Mouse (Mus musculus) spleen, adult 2 months (tissue): ENCODE data around the gene Vpreb2. TPM values are rescaled to one million over a fixed set of nuclear protein-coding genes. Genes with fewer than 3 reads are reported as not detected.
A peak's percentile ranks its signal among the peaks of the same experiment; 100 is the strongest.

ENCODE experiments used
- DNase-seq, 2 experiments: peaks; one replicate each; pipeline versions ENCODE4 v3.0.0 to v3.0.0-alpha.2; 2012 to 2021; ENCODE audit warnings: low spot score in 2 of 2, low read depth in 1 of 2
- H3K27ac ChIP-seq: fragments of 200-500 bp; 2 replicates; pipeline ENCODE4 v1.5.1; 2012; ENCODE audit warnings: low read length, inconsistent platforms; ENCODE audit not compliant: insufficient read depth
- H3K27me3 ChIP-seq: fragments of 200-500 bp; 2 replicates; pipeline ENCODE4 v1.6.1; 2012; ENCODE audit warnings: mild to moderate bottlenecking, moderate library complexity, low read length, inconsistent platforms; ENCODE audit not compliant: control insufficient read depth, insufficient read depth
- H3K36me3 ChIP-seq: fragments of 200-500 bp; 2 replicates; pipeline ENCODE4 v1.6.1; 2012; ENCODE audit warnings: mild to moderate bottlenecking, low read length, inconsistent platforms; ENCODE audit not compliant: control insufficient read depth, insufficient read depth
- H3K4me1 ChIP-seq: fragments of 200-500 bp; 2 replicates; pipeline ENCODE4 v1.6.1; 2011; ENCODE audit warnings: inconsistent platforms; ENCODE audit not compliant: control insufficient read depth, insufficient read depth, insufficient read length
- H3K4me3 ChIP-seq: fragments of 200-500 bp; 2 replicates; pipeline ENCODE4 v1.5.1; 2011; ENCODE audit warnings: mild to moderate bottlenecking, inconsistent platforms; ENCODE audit not compliant: insufficient read depth, insufficient read length; ENCODE audit errors: extremely low read depth
- CTCF ChIP-seq: fragments of 200-500 bp; IDR thresholded peaks from 2 replicates; pipeline ENCODE4 v1.5.1; 2011; ENCODE audit warnings: mild to moderate bottlenecking, inconsistent platforms; ENCODE audit not compliant: insufficient read depth, insufficient read length, insufficient replicate concordance; ENCODE audit errors: extremely low read depth
- POLR2A ChIP-seq: fragments of 200-500 bp; IDR thresholded peaks from 2 replicates; pipeline ENCODE4 v1.6.1; 2011; ENCODE audit warnings: low read depth, low read length, inconsistent platforms
- WGBS: fragments of 180-500 bp; shearing (Covaris S2); methylation state at CpG from one replicate; pipeline ENCODE4 v1.1.7; 2018; 5-methylcytosine and 5-hydroxymethylcytosine counted together
- polyA plus RNA-seq: library from polyadenylated mRNA; depleted of rRNA; stranded (reverse); fragments of >200 nt; gene quantifications from 2 replicates; pipeline ENCODE4 v1.2.3, GENCODE M21; 2012; rRNA removed

Vpreb2 gene
- polyA plus RNA-seq: not detected in 2 replicates

DNA sequence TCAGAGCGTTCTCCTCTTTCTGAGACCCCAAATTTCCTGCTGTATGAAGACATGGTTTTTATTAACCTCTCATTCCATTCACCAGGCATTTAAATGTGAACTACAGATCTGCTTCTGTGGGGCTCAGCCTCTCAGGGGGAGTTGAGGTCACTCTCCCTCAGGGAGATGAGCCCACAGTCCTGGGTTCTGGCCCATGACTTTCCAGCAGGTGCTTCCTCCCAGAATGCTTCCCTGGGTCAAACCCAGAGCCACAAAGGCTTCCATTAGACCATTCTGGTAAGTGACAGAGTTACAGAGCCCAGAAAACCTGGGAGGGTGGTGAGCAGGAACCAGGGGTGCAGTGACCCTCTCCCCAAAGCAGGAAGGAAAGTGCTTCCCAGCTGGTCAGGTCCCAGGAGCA is at the start of gene Vpreb2:
Gene Vpreb2, plus strand, starts transcription at position 301 of the 400 bp plus-strand sequence.
- no peaks in the 10 kb centered on the region for H3K36me3 ChIP-seq
- DNase-seq: no peak
- 39% methylated on average over 1 of the region's 1 CpGs for WGBS

DNA sequence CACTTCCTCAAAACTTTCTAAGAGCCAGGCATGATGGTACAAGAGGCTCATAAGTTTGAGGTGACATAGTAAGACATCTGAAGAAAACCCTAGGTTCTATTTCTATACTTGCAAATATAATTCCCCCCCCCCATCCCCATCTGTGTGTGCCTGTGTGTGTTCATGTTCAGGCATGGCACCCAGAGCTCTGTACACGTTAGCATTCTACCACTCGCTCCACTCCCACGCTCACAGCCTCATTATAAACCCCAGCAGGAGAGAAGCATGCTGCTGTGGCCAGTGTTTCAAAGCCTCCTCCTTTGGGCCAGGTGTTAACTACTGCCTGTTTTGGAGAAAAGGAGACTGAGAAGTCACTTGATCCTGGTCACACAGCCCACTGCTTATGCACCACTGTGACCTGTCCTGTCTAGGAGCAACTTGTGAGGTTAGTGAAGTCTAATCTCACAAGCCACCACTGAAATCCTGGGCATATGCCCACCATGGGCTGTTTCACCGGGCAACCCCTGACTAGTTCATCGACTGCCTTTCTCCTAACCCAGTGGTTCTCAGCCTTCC is 48.2 kb upstream of the Vpreb2 start:
- 90% methylated on average over 5 of the region's 5 CpGs for WGBS
- no peak for TF ChIP-seq POLR2A
- no peak for TF ChIP-seq CTCF
- H3K36me3 ChIP-seq: no peaks in the 10 kb centered on the region

More for the DNA sequence above, at the start of gene Vpreb2:
- Histone ChIP-seq H3K4me3 (no peak within 1 kb of the TSS), H3K27me3 (no peaks in the 10 kb centered on the region), H3K4me1 (no peaks in the 10 kb centered on the region), H3K27ac (no peak within 1 kb of the TSS)
- no peak for TF ChIP-seq CTCF
- no peak for TF ChIP-seq POLR2A

GRCm38 (mm10) chr16:17933594-17934444 is 46.4 kb upstream of the Vpreb2 start:
- DNase-seq: no peak
- Histone ChIP-seq H3K4me3 (no peak overlapping the region), H3K4me1 (peaks cover 2% of the 10 kb centered on the region; the same call in 1 of the 2 replicates), H3K27ac (no peak overlapping the region), H3K36me3 (no peaks in the 10 kb centered on the region), H3K27me3 (no peaks in the 10 kb centered on the region)
- WGBS: 78% methylated on average over 9 of the region's 9 CpGs
- no peak for TF ChIP-seq CTCF
- TF ChIP-seq POLR2A: no peak

More for the DNA sequence above, 48.2 kb upstream of the Vpreb2 start:
- DNase-seq: no peak
- Histone ChIP-seq H3K4me1 (peaks cover 2% of the 10 kb centered on the region), H3K27ac (no peak overlapping the region), H3K4me3 (no peak overlapping the region), H3K27me3 (no peaks in the 10 kb centered on the region)

DNA sequence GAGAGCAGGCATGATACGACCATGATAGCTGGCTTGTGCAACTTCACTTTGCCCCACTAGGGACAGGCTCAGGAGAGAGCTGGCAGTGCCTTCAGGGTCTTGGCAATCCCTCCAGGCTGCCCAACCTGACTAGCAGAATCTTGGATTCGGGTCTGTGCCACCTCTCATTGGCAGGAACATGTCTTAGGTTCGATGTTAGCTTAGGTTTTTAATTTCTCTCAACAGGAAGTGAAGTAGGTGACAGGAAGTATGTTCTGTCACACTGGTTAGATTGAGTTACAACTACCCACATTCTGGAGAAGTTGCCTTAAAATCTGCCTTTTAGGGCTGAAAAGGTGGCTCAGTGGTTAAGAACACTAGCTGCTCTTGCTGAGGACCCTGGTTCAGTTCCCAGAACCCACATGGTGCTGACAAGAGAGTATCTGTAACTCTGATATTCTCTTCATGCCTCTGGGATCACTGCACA is 45.8 kb upstream of the Vpreb2 start:
- no peak for DNase-seq
- Histone ChIP-seq H3K27me3 (no peaks in the 10 kb centered on the region), H3K4me3 (no peak overlapping the region), H3K4me1 (peaks cover 2% of the 10 kb centered on the region; the same call in 1 of the 2 replicates), H3K36me3 (no peaks in the 10 kb centered on the region), H3K27ac (no peak overlapping the region)
- TF ChIP-seq POLR2A (no peak), CTCF (no peak)
- WGBS: 20% methylated on average over 3 of the region's 3 CpGs

DNA sequence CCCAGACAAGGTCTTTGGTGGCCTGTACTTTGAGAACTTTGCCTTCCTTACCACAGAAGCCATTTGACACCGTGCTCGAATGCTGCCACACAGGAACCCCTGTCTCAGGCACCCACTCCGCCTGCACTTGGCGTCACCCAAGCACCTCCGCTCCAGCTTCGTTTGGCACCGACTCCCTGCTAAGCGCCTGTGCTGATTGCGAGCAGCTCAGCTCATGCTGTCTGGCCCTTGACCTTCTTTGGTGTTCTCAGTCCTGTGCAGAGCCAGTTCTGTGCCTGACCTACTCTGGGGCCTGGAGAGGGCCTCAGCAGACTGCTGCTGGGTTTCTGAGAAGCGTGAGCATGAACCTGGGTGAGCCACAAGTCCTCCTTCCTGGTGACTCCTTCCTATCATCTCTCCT is 43.5 kb upstream of the Vpreb2 start:
- no peak for TF ChIP-seq POLR2A
- no peak for TF ChIP-seq CTCF
- DNase-seq: no peak
- 83% methylated on average over 10 of the region's 10 CpGs for WGBS
- no peak overlapping the region for H3K4me3 ChIP-seq
- H3K27me3 ChIP-seq: no peaks in the 10 kb centered on the region
- H3K4me1 ChIP-seq: peaks cover 2% of the 10 kb centered on the region; the same call in 1 of the 2 replicates
- no peaks in the 10 kb centered on the region for H3K36me3 ChIP-seq
- H3K27ac ChIP-seq: no peak overlapping the region

DNA sequence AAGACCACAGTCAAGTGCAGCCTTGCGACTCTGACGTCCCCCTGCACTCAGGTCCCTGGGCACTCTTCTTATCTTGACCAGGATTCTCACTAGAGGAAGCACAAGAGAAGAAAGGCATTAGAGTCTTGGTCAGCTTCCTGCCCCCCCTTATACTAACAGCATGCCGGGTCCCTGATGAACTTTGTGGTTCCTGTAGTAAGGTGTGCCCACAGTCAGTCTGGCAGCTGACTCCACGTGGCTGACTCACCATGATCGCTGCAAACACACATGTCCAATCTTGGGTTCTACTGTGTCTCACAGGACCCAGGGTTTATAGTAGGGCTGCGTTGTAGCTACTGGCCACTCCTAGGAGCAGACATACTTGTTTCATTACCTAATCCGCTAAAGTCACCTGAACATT is 42.0 kb upstream of the Vpreb2 start:
- H3K4me3 ChIP-seq: no peak overlapping the region
- H3K36me3 ChIP-seq: no peaks in the 10 kb centered on the region
- TF ChIP-seq POLR2A (no peak), CTCF (no peak)
- no peak for DNase-seq
- no peak overlapping the region for H3K27ac ChIP-seq
- H3K4me1 ChIP-seq: peaks cover 2% of the 10 kb centered on the region; the same call in 1 of the 2 replicates
- no peaks in the 10 kb centered on the region for H3K27me3 ChIP-seq
- WGBS: 49% methylated on average over 7 of the region's 7 CpGs

DNA sequence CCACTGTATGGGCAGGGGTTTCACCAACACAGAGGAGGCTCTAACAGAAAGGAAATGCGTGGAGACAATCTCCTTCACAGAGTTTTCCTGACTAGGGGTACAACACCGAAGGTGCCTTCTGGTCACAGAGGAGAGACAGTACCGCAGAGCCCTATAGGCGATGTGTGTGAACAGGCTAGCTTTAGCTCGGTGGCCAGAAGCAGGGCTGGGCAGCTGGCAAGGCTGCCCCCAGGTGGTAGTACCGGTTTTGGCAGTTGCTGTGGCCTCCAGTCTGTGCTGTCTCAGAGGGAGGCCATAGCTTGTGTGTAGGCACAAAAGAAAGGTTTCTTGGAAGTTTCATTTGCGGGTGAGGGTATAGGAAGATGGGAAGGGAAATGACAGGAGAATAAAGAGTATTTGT is 41.4 kb upstream of the Vpreb2 start:
- DNase-seq: peak in 1 of 2 experiments; percentile 72
- H3K4me3 ChIP-seq: no peak overlapping the region
- TF ChIP-seq POLR2A (no peak), CTCF (peak; percentile 90)
- H3K27me3 ChIP-seq: no peaks in the 10 kb centered on the region
- H3K27ac ChIP-seq: no peak overlapping the region
- no peaks in the 10 kb centered on the region for H3K36me3 ChIP-seq
- 8% methylated on average over 7 of the region's 7 CpGs for WGBS
- H3K4me1 ChIP-seq: peaks cover 2% of the 10 kb centered on the region; the same call in 1 of the 2 replicates
